Mouse (Mus musculus) ES-E14 (cell line): ENCODE results near the gene Wee1.

Experiments used
- CHD2 ChIP-seq: IDR thresholded peaks from 2 replicates; pipeline ENCODE4 v1.6.1; 2014; ENCODE audit warnings: mild to moderate bottlenecking, low read depth, low read length, inconsistent platforms
- HCFC1 ChIP-seq: IDR thresholded peaks from 2 replicates; pipeline ENCODE4 v1.6.1; 2012; ENCODE audit warnings: low read length, inconsistent platforms, borderline replicate concordance; ENCODE audit not compliant: insufficient read depth
- ZNF384 ChIP-seq: IDR thresholded peaks from 2 replicates; pipeline ENCODE4 v1.6.1; 2012; ENCODE audit warnings: low read depth, low read length, inconsistent platforms

DNA sequence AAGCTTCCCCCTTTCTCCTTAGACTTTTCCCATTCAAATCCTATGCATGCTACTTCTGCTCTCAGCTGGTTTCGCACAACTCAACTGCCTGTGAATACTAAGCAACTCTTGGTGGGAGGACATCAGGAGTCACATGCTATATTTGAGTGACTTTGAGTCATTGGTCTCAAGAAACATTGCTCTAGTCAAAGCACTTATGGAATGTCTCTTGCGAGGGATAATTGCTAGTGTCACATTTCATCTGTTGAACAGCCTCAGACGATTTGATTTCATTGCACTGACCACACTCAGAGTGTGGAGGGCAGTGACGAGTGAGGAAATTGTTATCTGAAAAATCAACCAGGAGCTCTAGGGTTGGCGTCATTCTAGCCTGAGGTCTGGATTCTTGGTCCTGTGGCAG lies 7.1 kb upstream of the Wee1 start:
- TF ChIP-seq ZNF384 (no peak), HCFC1 (no peak), CHD2 (no peak)
